Mouse (Mus musculus) liver (tissue): ENCODE data around the gene Tmem59.

ENCODE experiments used
- DNase-seq: peaks from one replicate; pipeline ENCODE4 v3.0.0-alpha.2; 2020; ENCODE audit warnings: mixed read lengths

Tmem59 gene

DNA sequence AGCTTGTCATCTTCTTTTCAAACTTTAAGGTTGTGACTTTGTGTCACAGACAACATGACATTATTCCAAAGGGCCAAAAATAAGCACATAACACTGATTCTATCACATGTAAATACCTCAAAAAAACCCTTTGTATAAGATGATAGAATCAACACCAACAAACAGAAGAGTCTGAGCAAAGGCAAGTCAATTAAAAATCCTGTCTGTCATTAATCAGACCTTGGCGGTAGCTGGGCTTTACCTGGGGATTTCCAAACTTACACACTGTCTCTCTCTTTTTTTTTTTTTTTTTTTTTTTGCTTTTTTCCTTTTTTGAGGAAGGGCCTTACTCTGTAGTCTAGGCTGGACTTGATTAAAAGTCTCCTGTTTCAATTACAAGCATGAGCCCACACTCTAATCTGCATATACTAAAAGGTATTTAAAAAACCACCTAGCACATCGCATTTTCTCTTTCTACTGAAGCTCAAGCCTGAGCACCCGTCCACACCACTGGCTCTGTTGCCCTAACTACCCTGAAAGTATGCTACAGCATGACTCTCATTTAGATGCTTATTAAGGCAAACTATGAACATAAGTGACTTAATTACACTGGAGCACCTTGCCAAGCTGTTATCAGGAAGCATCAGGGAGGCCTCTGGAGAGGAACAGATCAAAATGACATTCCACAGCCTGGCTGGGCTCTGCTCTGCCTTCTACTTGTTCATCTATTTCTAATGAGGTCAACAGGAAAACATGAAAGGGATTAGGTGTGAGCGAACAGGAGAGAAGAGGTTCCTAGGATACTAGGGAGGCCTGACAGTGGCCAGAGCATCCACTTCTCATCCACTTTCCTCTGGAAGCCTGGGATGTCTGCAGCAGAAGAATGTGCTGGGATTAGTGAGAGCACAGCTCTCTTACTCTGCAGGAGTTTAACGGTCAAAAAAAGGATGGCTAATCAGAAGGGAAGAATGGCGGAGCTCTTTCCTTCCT lies 65.5 kb downstream of the Tmem59 start:
- no peak for DNase-seq

DNA sequence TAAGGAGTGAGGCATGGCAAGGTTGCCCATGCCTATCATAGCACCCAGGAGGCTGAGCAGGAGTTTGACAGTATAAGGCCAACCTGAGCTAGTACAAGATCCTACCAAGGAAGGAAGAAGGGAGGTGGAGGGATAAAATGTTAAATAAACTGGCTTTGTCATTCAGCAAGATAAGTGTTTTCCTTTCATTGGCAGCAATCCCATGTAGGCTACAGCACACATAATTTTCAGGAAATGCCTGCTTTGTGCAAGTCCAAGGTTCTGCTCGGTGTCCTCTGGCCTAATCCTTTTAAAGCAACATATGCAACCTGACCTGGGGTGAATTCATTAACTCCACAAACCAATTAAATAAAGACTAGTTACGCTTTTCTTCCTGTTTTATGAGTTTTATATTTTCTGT lies 67.2 kb downstream of the Tmem59 start:
- DNase-seq: no peak

DNA sequence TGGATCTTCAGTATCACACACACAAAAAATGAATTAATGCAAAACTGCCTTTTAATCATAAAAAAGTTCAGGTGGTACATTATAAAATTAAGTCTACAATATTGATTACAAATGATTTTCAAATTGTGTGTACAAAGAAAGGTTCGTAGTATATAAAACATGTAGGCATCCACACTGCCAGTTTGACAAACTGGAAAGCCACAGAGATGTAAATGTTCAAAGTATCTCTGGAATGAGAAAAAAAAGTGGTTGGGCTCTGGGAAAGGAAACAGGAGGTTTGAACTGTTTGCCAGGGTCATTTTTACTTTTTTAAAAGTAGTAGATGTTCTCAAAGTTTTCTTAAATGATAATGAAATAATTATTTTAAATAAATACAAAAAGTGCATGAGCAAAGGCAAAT lies 67.8 kb downstream of the Tmem59 start:
- no peak for DNase-seq

- peak; percentile 9 for DNase-seq
Observed at GRCm38 (mm10) chr4:107247110-107247509, 68.9 kb downstream of the Tmem59 start.

DNA sequence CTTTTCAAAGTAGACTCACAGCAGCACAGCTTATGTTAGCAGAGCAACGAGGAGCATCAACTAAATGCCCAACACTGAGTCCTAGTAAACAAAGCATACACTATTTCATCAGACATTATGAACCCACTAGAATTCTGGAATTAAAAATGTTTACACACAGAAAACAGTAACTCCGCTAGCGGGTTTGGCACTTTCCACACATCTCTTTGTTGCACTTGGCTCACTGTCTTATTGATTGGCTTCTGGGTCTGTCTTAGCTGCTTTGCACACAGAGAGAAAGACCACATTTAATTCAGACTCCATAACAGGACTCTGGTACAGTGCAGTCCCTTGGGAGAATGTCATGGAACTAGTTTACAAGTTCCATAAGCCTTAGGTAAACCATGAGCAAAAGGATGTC lies 69.9 kb downstream of the Tmem59 start:
- DNase-seq: no peak

GRCm38 (mm10) chr4:107249471-107249870 lies 71.3 kb downstream of the Tmem59 start:
- peak; percentile 7 for DNase-seq

GRCm38 (mm10) chr4:107250494-107250893 lies 72.3 kb downstream of the Tmem59 start:
- DNase-seq: peak; percentile 30
